In genomic region chr4:120826418-120826817, GRCm38 (mm10) we compare ENCODE assay signal across 8 mouse cellular contexts. TPM values are rescaled to one million over a fixed set of nuclear protein-coding genes. Genes with fewer than 3 reads are reported as not detected.
DNase-seq lines count a peak whose midpoint lies in the region; TF ChIP-seq lines count a peak whose summit lies in the region.

No protein-coding gene starts in this region.

- no peaks in the 10 kb centered on the region for H3K27me3 ChIP-seq in thymus, adult 2 months (ENCODE audit: control insufficient read depth, insufficient read depth, low read length)

- TF ChIP-seq POLR2A in thymus, adult 2 months (IDR thresholded peaks at IDR 0.05; ENCODE audit: control insufficient read depth, extremely low read depth, insufficient read depth, low read length, poor library complexity): no peak

- peak; percentile 23 for DNase-seq in kidney, adult 9 months
- DNase-seq in kidney, adult 8-10 months: no peak
- DNase-seq in induced T-regulatory cell, adult 2 months (ENCODE audit: low read depth): peak; percentile 26
- DNase-seq in naive thymus-derived CD4-positive, alpha-beta T cell, adult 2 months (ENCODE audit: low read depth): peak; percentile 20
- no peak for DNase-seq in urinary bladder, postnatal 10 days (ENCODE audit: low spot score)
- DNase-seq in c-Kit-positive CD71-positive TER-119-positive erythroid progenitor cells, embryonic 14.5 days (ENCODE audit: low spot score): no peak
- no peak for DNase-seq in thymus, adult 2 months

- H3K4me3 ChIP-seq in brown adipose tissue, adult 24 weeks (ENCODE audit: insufficient read depth, low read depth, low read length): no peak overlapping the region
- no peak overlapping the region for H3K4me3 ChIP-seq in thymus, adult 2 months (ENCODE audit: control insufficient read depth, insufficient read depth, low read length)

- H3K27ac ChIP-seq in brown adipose tissue, adult 24 weeks (replicated peaks; ENCODE audit: low read depth, low read length): peak overlapping the region; percentile 21; the same call in 1 of the 2 replicates
- H3K27ac ChIP-seq in thymus, adult 2 months (ENCODE audit: control insufficient read depth, insufficient read depth, low read length): no peak overlapping the region

- H3K36me3 ChIP-seq in thymus, adult 2 months (ENCODE audit: control insufficient read depth, insufficient read depth, low read length): no peaks in the 10 kb centered on the region

- no peak for TF ChIP-seq CTCF in thymus, adult 2 months (IDR thresholded peaks at IDR 0.05; ENCODE audit: borderline replicate concordance, control insufficient read depth, extremely low read depth, insufficient read depth, low read length, poor library complexity)

- H3K4me1 ChIP-seq in brown adipose tissue, adult 24 weeks (ENCODE audit: control insufficient read depth, insufficient read depth, insufficient read length, low read length): no peaks in the 10 kb centered on the region
- H3K4me1 ChIP-seq in thymus, adult 2 months (replicated peaks; ENCODE audit: control insufficient read depth, insufficient read depth, low read length): peaks cover 3% of the 10 kb centered on the region

- 98% methylated on average over 6 of the region's 6 CpGs for WGBS in thymus, adult 2 months

RNA-seq across cellular contexts. Expression of gene Nfyc, which starts 5.0 kb away (rescaled TPM):
- 37.2 and 49.9 TPM in 2 replicates for polyA plus RNA-seq in brown adipose tissue, adult 24 weeks (2012; ENCODE audit: insufficient read depth, insufficient read length, missing spikeins)
- polyA plus RNA-seq in thymus, adult 2 months (2012; rRNA removed): 317 and 354 TPM in 2 replicates

RNA-seq across cellular contexts. Expression of gene Rims3, which starts 28.2 kb away (rescaled TPM):
- polyA plus RNA-seq in brown adipose tissue, adult 24 weeks (2012; ENCODE audit: insufficient read depth, insufficient read length, missing spikeins): not detected in 2 replicates
- polyA plus RNA-seq in thymus, adult 2 months (2012; rRNA removed): 3.7 and 4.1 TPM in 2 replicates

Comparison
In these comparisons a context has a peak if more than half of its experiments do, and no peak if none do; other contexts are left out.
1. DNase-seq: peak in kidney, adult 9 months (single experiment), induced T-regulatory cell, adult 2 months (single experiment) and naive thymus-derived CD4-positive, alpha-beta T cell, adult 2 months (single experiment); none in kidney, adult 8-10 months (0 of 2), urinary bladder, postnatal 10 days (single experiment), c-Kit-positive CD71-positive TER-119-positive erythroid progenitor cells, embryonic 14.5 days (single experiment) and thymus, adult 2 months (single experiment).